Mouse (Mus musculus) CH12.LX (cell line): ENCODE measurements around the gene Alg1.

Experiments
- CHD2 ChIP-seq: IDR thresholded peaks from 2 replicates; pipeline ENCODE4 v1.6.1; 2011; ENCODE audit warnings: low read length, improper control_type of control experiment
- CTCF ChIP-seq, 2 experiments: IDR thresholded peaks in 1 of 2; conservative IDR thresholded peaks in 1 of 2; 2 replicates each; pipeline ENCODE4 v1.5.1; 2011 to 2012; ENCODE audit warnings: low read depth in 2 of 2, low read length in 2 of 2, improper control_type of control experiment in 1 of 2, inconsistent platforms in 1 of 2, mild to moderate bottlenecking in 1 of 2, moderate library complexity in 1 of 2
- E2F4 ChIP-seq: IDR thresholded peaks from 2 replicates; pipeline ENCODE4 v1.6.1; 2011; ENCODE audit warnings: low read depth, low read length, improper control_type of control experiment; ENCODE audit not compliant: insufficient replicate concordance
- ELF1 ChIP-seq: IDR thresholded peaks from 2 replicates; pipeline ENCODE4 v1.6.1; 2014; ENCODE audit warnings: low read depth, mild to moderate bottlenecking, inconsistent platforms, low read length, improper control_type of control experiment
- ETS1 ChIP-seq: conservative IDR thresholded peaks from 2 replicates; pipeline ENCODE4 v1.6.1; 2012; ENCODE audit warnings: low read depth, mild to moderate bottlenecking, inconsistent platforms, low read length, improper control_type of control experiment, moderate library complexity
- GABPA ChIP-seq: IDR thresholded peaks from 2 replicates; pipeline ENCODE4 v1.6.1; 2012; ENCODE audit warnings: low read depth, low read length, improper control_type of control experiment, inconsistent platforms; ENCODE audit not compliant: insufficient replicate concordance
- JUN ChIP-seq: IDR thresholded peaks from 2 replicates; pipeline ENCODE4 v1.6.1; 2011; ENCODE audit warnings: low read depth, mild to moderate bottlenecking, low read length, improper control_type of control experiment, moderate library complexity; ENCODE audit not compliant: insufficient read depth
- KAT2A ChIP-seq: IDR thresholded peaks from 2 replicates; pipeline ENCODE4 v1.6.1; 2012; ENCODE audit warnings: low read length, improper control_type of control experiment, inconsistent platforms; ENCODE audit not compliant: insufficient replicate concordance
- MAX ChIP-seq: IDR thresholded peaks from 2 replicates; pipeline ENCODE4 v1.6.1; 2011; ENCODE audit warnings: low read length, improper control_type of control experiment
- UBTF ChIP-seq: IDR thresholded peaks from 2 replicates; pipeline ENCODE4 v1.6.1; 2012; ENCODE audit warnings: low read depth, mild to moderate bottlenecking, inconsistent platforms, low read length, improper control_type of control experiment, moderate library complexity
- USF1 ChIP-seq: IDR thresholded peaks from 2 replicates; pipeline ENCODE4 v1.6.1; 2014; ENCODE audit warnings: low read depth, mild to moderate bottlenecking, inconsistent platforms, low read length, improper control_type of control experiment
- ZC3H11A ChIP-seq: IDR thresholded peaks from 2 replicates; pipeline ENCODE4 v1.6.1; 2012; ENCODE audit warnings: low read depth, mild to moderate bottlenecking, inconsistent platforms, low read length, improper control_type of control experiment
- ZNF384 ChIP-seq: IDR thresholded peaks from 2 replicates; pipeline ENCODE4 v1.6.1; 2012; ENCODE audit warnings: low read depth, low read length, improper control_type of control experiment, inconsistent platforms

GRCm38 (mm10) chr16:5214126-5214525 lies 19.3 kb upstream of the Alg1 start:
- TF ChIP-seq CTCF (conservative IDR thresholded peaks at IDR 0.05 in 1 of 2, IDR thresholded peaks at IDR 0.05 in 1 of 2; ENCODE audit: low read depth in 2 of 2, low read length in 2 of 2) (no peak), ZNF384 (no peak), E2F4 (no peak), ELF1 (no peak), CHD2 (no peak), ETS1 (no peak), JUN (no peak), GABPA (no peak), MAX (no peak), ZC3H11A (no peak), UBTF (no peak), KAT2A (no peak), USF1 (no peak)
